Mouse (Mus musculus): ENCODE measurements around the gene Tbc1d1.

Tbc1d1 gene

DNA sequence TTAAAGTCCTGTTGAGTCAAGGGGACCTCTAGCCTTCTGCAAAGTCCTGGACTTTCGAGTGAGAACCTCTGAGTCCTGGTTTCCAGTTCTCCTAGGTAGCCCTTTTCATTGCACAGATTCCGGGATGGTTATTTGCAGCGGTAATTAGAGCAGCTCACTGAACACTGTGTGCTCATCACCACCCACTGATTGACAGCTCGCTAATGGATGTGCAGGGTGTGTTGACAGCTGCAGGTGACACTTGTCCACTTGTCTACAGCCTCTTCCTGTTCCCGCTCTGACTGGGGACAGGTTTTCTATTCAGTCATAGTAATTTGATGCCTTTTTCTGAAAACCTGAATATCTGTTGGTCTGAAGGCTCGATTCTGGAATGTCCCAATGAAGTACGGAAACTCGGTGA, 50.8 kb downstream of the Tbc1d1 start:
- DNase-seq (ENCODE audit: low spot score), result no peak

DNA sequence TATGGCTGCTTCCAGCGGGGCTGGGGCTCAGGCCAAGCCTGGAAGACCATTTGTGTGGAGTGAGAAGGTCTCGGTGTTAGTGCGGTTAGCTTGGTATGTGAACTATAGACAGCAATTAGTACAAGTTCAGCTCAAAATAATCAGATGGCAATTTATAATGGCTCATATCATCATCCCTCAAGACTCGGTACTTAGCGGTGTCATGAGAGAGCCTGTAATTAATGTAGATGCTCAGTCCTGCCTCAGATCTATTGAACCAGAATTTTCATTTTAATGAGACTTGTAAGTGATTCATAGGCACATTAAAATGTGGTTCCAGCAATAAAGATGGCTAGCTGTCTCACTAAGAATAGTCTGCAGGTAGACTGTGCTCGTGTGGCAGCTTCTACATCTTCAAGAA, 51.7 kb downstream of the Tbc1d1 start:
- no peak for DNase-seq (ENCODE audit: low spot score)

DNA sequence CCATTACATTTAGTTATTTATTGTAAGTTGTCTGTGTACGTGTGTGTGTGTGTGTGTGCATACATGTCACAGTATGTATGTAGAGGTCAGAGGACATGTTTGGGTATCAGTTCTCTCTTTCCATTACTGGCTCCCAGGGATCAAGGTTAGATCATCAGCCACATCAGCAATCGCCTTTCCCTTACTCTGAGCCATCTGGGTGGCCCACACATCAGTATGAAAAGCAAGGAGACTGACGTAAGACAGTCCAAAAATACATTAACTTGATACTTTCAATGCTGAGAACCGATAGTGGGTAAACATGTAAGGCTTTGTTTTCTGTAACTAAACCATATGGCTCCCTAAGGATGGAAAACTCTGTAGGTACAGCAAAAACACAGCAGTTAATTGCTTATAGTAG, 54.7 kb downstream of the Tbc1d1 start:
- DNase-seq (ENCODE audit: low spot score), result no peak

DNA sequence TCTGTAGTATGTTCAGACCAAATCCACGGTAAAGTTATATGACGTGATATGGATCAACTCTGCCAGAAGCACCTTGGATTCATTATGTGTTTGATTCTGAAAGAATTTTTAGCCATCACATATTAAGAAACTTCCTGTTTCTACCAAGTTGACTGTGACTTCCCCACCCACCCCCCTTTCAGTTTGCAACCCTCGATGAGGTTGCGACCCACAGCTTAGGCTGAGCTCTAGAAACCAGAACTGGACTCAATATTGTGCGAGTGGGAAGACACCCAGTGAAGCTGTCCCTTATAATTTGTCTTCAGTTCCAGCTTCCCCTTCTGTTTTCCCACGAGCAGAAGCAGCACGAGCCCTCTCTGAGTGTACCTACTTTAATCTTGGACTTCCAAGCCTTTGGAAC, 55.2 kb downstream of the Tbc1d1 start:
- DNase-seq (ENCODE audit: low spot score), result no peak

DNA sequence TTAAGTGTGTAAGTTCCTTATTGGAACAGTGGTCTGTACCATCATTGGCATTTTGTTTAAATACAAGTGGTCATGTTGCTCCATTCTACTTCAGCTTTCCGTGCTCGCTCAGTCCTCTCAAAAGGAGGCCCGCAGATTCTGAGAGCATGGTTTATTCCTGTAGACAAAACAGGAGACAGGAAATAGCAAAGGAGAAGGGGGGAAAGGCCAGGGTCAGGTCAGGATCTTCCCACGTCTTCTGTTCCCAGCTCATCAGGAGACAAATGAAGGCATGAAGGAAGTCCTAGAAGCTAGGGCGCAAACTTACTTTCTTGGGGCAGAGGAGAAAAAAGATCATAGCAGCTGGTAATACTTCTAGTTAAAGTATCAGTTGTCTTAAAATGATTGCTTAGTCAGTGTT, 56.1 kb downstream of the Tbc1d1 start:
- no peak for DNase-seq (ENCODE audit: low spot score)

DNA sequence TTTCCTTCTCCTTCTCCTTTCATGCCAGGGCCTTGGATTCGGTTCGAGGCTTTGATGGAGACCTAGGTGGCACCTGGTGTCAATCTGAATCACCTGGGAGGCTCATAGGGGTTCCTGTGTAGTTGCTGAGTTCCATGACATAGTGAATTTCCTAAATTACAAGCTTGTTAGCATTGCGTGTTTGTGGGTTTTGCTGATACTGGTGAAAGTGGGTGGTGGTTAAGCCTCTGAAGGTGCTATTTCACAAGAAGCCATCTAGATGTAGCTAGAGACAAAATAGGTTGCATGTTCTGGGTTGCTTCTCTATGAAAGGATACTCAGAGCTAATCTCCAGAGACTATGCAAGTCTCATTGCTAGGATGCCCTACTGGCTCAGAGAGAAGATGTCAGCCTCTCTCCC, 56.5 kb downstream of the Tbc1d1 start:
- DNase-seq (ENCODE audit: low spot score), result no peak

DNA sequence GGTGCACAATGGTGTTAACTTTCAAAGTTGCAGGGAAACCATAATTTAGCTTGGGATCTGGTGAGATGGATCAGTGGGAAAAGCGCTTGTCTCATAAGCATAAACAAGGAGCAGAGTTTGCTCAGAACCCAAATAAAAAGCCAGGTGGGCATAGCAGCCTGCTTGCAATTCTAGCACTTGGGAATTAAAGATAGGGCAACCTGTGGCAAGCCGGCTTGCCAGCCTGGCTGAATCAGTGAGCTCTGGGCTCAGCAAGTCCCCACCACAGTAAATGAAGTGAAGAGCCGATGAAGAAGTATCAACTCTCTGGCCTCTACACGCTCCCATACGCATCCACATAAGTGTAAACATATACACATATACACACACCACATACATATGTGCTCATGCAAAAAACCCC, 59.7 kb downstream of the Tbc1d1 start:
- no peak for DNase-seq (ENCODE audit: low spot score)

DNA sequence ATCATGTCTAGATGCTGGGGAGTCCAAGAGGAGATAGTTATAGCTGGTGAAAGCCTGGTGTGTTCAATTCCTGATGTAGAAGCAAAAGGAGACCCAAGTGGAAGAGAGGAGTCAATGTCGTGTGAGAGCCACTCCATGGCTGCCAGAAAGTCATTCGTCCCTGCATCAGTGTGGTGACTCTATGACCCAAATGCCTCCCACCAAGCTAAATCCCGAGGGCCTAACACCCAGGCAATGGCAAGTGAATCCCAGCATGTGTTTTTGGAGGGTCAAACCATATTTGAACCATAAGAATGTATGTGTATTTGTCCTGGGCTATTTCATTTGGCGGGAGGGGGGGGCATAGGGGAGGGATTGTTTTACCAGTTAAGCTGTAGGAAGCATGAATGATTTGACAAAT, 60.2 kb downstream of the Tbc1d1 start:
- DNase-seq (ENCODE audit: low spot score), result no peak

DNA sequence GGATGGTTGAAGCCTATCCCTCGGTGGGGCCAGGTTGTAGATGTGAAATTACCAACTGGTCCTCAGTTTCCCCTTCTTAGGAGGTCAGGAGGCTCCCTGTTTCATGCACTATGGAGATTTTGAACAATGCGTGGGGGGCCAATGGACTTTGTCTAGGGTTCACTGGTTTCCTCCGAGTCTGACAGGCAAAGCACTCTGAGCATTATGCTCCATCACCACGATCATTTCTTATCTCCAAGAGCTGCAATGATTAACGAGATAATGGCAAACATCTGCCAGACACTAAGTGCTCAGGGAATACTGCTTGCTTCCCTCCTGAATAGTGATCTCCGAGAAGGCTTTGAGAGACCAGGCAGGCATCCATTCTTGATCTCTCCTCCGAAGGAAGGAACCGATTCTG, 61.2 kb downstream of the Tbc1d1 start:
- no peak for DNase-seq (ENCODE audit: low spot score)

DNA sequence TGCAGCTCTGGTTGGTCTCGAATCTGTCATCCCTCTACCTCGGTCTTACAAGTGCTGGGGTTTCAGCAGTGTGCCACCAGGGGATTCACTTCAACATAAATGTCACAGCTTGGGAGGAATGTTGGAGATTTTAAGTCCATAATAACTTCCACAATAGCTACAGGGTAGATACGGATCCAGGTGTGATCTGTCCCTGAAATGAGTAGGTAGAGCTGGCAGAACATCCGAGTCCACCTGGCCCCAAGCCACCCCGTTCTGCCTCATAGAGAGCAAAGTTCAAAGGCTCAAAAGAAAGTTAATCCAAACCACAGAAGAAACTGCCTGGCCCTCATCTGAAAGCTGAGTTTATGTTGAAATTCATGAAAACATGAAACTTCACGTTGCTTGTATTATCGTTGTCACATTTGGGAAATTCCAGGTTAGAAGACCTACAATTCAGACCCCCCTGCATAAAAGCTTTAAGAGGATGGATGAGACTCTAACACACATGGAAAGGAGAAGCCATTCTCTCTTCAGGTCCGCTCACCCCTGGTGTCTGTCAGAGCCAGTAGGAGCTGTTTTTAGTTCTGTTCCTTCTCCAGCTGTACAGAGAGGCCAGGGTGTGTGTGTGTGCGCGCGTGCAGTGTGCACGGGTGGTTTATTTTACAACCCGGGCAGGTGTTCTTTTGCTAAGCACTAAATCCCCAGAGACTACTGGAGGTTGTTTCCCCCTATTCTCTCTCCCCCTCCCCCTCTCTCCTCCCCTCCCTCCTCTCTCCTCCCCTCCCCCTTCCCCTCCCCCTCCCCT, 61.9 kb downstream of the Tbc1d1 start:
- DNase-seq (ENCODE audit: low spot score), result no peak

DNA sequence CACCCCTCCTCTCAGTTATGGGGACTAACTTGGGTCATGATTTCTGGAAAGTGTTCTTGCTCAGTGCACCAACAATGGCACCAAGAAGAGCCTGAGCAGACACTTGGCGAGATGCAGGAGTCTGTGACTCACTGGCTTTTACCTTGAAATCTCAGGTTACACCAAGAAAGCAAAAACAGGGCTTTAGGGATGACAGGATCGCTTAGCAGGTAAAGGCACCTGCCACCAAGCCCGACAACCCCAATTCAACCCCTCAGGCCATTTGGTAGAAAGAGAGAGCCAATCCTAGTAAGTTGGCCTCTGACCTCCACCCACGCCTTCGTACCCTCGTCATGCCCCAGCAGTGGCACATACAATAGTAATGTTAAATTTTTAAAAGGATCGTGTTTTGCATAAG, 62.5 kb downstream of the Tbc1d1 start:
- no peak for DNase-seq (ENCODE audit: low spot score)

DNA sequence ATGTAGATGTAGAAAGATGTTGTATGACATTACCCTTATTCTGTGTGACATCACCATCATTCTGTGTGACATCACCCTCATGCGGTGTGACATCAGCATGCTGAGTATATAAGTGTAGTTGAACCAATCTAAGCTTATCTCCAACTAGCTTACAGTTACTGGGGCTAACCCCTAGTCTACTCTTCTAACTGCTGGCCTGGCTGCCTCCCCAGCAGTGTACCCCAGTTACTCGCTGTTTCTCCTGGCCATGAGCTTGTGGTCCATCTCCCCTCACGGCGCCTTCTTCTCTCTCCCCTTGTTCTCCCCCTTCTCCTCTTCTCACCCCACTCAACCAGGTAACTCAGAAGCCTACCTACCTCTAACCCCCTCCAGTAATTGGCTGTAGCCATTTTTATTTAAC, 64.7 kb downstream of the Tbc1d1 start:
- no peak for DNase-seq (ENCODE audit: low spot score)

DNA sequence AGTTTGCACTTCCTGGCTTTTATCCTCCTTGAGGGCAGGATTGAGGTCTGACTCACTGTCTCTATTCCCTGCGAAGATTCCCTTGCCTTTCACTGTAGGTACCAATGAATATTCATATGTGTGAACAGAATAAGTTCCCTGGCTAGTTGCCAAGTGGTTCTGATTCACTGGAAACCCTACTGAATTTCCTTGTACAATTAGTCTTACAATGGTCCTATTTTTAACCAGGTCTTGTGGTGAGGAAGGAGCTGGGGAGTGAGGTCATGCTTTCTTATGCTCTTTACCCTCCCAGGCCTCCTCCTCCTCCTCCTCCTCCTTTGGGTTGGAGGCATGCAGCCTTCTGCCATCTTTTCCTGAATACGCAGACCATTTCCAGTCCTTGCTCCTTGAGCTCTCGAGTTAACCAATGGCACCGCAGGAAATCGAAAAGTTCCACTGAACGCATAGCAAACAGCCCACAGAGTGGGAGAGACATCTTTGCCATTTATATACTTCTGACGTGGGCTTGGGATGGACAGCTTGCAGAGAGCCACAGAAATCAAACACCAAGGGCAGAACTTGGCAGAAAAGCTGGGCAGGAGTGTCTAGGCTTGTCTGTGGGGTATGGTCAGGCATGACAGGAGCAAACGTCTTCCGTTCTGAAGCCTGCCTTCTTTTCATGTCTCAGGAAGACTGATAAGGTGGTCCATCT, 68.8 kb downstream of the Tbc1d1 start:
- no peak for DNase-seq (ENCODE audit: low spot score)

DNA sequence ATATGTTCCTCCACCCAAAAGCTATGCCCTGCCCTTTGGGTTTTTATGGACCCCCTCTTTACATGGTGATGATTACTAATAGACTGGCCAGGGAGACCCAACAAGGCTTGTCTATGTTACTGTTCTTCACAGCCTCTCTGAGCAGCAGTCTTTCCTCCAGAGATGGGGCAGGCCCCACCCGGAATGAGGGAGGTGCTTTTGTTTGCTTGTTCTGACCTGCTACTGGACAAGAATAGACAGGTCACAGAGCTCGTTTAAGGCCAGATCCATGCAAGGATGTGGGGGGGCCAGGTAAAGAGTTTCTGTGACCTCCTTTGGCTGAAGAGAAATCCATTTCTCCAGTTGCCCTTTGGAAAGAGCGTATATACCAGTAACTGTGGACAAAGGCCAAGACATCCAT, 72.1 kb downstream of the Tbc1d1 start:
- no peak for DNase-seq (ENCODE audit: low spot score)

DNA sequence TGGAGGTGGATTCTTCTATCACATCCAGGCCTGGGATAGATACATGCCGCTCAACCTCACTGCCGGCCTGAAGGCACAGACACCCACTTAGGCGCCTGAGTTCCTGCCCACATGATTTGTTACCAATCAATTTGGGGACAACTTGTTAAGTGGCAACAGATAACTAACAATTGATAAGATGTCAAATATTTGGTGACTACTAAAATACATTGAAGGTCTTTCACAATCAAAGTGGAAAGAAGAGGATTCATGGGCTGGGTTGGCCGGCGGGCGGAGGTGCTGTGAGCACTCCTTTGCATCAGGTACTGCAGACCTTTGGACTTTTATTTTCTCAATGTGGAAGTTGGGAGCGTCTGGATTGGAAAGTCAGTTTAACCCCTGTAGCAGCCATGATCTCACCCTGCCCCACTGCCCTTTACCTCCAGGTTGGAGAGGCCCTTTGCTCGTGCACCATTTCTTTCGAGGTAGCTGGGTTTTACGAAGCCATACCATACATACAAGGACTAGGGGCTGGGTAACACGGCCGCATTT, 73.3 kb downstream of the Tbc1d1 start:
- no peak for DNase-seq (ENCODE audit: low spot score)

DNA sequence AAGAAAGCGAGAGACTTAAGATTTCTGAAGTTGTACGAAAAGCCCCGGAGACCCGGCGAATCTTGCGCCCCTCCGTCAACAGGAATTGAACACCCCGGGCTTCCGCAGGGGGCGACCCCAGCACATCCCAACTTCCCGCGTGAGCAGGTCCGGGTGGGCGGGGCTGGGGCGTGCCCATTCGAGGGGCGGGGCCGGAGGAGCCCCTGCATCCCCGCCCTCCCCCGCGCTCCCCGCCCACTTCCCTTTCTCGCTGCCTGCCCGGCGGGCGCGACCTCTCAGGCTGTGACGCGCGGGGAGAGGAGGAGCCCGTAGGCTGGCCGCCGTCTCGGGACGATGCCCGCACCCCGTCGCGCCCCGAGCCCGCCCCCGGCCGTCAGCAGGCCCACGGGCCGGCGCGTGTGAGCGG, 74.0 kb downstream of the Tbc1d1 start:
- peak; percentile 72 for DNase-seq (ENCODE audit: low spot score)

DNA sequence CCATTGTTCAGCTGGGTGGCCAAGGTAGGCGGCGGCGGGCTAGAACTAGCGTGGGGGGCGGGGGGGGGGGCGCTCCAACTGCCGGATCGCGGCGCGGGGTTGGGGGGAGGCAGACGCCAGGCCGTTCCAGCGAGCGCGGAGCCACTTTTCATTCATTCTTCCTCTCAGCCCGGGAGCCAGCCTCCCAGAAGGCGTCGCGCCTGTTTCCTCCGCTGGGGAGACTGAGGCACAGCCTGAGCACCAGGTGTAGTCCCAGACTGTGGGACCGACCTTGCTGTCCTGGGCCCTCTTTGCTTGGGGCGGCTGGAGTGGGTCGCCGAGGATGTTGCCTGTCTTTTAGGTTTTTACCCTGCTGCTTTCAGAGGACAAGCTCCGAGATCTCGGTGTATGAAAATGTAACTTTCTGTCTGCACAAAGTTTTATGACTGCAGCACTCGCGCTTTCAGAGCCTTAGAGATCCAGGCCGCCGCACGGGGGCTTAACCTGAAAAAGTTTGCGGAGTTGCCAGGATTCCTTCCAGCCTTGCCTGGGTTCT, 74.5 kb downstream of the Tbc1d1 start:
- DNase-seq (ENCODE audit: low spot score), result no peak

DNA sequence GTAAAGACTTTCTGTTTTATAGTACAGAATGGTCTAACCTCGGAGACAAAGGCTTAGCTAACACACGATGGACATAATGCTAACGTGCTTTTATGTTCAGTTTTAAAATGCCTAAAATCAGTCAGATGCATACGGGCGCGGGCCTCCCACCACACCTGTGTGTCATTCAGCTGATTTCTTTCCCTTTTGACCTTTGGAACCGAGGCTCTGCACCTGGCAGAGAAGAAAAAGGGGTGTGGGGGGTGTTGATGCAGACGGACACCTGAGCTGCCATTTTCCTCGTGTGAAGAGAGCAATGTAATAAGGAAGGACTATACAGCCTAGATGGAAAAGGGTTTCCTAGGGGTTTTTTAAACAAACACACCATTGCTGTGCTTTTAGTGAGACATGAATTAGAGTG, 76.8 kb downstream of the Tbc1d1 start:
- DNase-seq (ENCODE audit: low spot score), result no peak

DNA sequence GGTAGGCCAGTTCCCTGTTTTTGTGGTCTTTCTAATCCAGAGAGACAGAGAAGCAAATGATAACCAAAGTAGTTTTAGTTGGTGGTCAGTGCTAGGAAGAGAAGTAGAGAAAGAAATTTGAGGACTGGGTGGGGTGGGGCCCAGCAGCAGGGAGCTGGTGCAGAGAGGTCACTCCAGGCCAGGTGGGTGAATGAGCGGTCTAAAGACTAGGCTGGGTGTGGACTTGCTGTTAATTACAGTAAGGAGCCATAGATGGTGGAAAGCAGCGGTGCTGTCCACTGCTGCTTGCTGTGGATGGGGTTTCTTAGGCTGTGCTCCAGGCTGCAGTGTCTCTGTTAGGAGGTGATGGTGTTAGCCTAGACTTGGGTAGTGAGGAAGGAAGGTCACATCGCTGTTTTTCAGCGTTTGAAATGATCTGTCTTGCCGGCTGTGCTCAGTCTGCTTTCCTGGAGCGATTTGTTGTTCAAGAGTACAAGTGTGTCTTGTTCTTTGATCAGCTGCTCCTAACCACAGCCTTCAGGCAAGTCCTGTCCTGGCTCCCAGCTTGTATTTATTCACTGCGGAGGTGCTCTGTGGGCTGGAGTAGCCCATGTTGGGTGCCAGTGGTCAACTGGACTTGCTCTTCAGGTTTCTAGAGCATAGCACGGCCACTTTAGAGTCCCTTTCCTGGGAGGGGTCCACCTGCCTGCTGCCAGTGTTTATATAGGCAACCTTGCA, 78.3 kb downstream of the Tbc1d1 start:
- DNase-seq (ENCODE audit: low spot score), result no peak

DNA sequence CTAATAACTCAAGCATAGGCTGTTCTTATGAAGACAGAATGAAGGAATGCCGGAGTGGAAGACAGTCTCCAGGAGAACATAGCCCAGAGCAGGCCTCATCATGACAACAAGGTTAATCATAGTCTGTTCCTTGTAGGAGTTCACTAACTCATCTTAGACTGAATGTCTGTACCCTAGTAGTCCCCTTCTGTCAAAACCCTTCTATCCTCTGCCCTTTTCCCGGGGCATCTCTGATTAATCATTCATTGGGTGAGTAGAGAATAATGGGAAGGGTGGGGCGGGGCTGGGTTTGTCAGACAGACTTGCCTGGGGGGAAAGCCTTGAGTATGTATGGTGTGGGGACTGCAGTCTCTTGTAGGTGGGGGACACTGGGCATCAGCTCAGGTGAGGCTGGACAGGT, 79.1 kb downstream of the Tbc1d1 start:
- DNase-seq (ENCODE audit: low spot score), result no peak

DNA sequence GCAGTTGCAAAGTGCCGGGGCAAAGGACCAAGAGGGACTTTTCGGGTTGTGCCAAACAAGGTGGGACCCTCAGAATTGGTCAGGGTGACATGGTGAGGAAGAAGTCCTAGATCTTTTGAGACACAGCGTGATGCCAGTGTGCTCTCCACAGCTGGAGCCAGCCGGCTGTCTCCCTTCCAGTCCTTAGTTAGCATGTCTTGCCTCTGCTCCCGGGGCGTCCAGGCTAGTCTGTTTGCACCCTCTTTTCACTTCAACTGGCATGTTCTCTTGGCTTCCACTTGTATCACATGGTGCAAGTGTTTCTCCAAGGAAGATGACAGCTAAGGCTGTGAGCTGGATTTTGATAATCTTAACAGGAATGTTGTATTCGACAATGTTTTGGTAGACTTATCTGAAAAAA, 80.5 kb downstream of the Tbc1d1 start:
- DNase-seq (ENCODE audit: low spot score), result no peak

DNA sequence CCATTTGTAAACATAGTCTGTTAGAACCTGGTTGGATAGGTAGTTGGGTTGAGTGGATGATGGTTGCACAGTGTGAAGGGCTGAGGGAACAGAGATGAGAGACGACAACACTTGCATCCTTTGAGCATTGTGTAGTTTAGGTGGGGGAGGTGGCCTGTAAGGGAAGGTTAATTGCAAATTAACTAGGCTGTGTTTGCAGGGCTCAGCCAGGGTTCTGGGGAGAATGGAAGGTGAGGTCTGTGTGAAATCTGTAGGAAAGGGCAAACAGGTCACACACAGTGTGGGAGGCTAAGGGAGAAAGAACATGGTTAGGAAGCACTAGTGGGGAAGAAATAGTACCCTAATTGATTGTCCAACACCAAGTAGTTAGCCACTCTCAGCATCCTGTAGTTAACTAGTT, 81.2 kb downstream of the Tbc1d1 start:
- no peak for DNase-seq (ENCODE audit: low spot score)

DNA sequence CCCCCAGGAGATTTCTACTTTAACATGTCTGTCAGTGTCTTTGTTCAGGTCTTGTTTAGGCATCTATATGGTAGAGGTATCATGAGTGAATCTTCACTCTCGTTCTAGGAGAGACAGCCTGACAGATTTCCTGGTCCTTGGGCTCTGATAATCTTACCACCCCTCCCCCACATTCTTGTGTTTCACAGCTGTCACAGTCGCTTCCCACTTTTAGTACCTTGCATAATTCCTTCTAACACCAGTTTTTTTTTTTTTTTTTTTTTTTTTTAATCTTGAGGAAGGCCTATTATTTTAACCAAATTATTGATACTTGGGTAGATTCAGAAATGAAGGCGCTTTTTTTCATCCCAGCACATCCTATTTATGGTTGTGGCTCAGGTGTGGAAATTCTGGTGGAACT, 81.6 kb downstream of the Tbc1d1 start:
- no peak for DNase-seq (ENCODE audit: low spot score)

Data from spleen, adult 12 weeks (tissue).